Mouse (Mus musculus) heart, embryonic 16.5 days (tissue): Measurements from ENCODE around the gene Dcdc2c. TPM values are rescaled to one million over a fixed set of nuclear protein-coding genes. Genes with fewer than 3 reads are reported as not detected.
A peak's percentile ranks its signal among the peaks of the same experiment; 100 is the strongest.

Experiments used
- ATAC-seq: fragments of 200-750 bp; cut with Nextera tagmentation; replicated peaks from 2 replicates; pipeline ENCODE4 v1.8.0; 2017; ENCODE audit warnings: moderate number of reproducible peaks; ENCODE audit not compliant: insufficient read depth, low FRiP score; ENCODE audit errors: extremely low read depth
- H3K27ac ChIP-seq: fragments of 300-500 bp; sonication (generic); 2 replicates; pipeline ENCODE4 v1.5.1; 2014; ENCODE audit warnings: mild to moderate bottlenecking, low read length, control low read depth, moderate library complexity
- H3K27me3 ChIP-seq: fragments of 300-500 bp; sonication (generic); 2 replicates; pipeline ENCODE4 v1.6.1; 2014; ENCODE audit warnings: low read length, mixed read lengths; ENCODE audit not compliant: control insufficient read depth, insufficient read depth
- H3K36me3 ChIP-seq: fragments of 300-500 bp; sonication (generic); 2 replicates; pipeline ENCODE4 v1.6.1; 2014; ENCODE audit not compliant: control insufficient read depth, insufficient read depth
- H3K4me1 ChIP-seq: fragments of 300-500 bp; sonication (generic); 2 replicates; pipeline ENCODE4 v1.6.1; 2014; ENCODE audit warnings: low read length, mixed read lengths; ENCODE audit not compliant: control insufficient read depth, insufficient read depth
- H3K4me2 ChIP-seq: fragments of 300-500 bp; sonication (generic); 2 replicates; pipeline ENCODE4 v1.6.1; 2014; ENCODE audit warnings: low read depth, mild to moderate bottlenecking, control low read depth, low read length
- H3K4me3 ChIP-seq: fragments of 300-500 bp; sonication (generic); 2 replicates; pipeline ENCODE4 v1.5.1; 2014; ENCODE audit warnings: mild to moderate bottlenecking, control low read depth, low read length
- H3K9ac ChIP-seq: fragments of 300-500 bp; sonication (generic); 2 replicates; pipeline ENCODE4 v1.6.1; 2014; ENCODE audit warnings: low read length, control low read depth
- H3K9me3 ChIP-seq: fragments of 300-500 bp; sonication (generic); replicated peaks from 2 replicates; pipeline ENCODE4 v1.6.1; 2016; ENCODE audit warnings: low read length; ENCODE audit not compliant: control insufficient read depth
- WGBS: fragments of 180-500 bp; shearing (Covaris S2); extraction: QIAGEN DNeasy Blood & Tissue Kit; methylation state at CpG from one replicate; pipeline ENCODE4 v1.1.7; 2014; 5-methylcytosine and 5-hydroxymethylcytosine counted together
- polyA plus RNA-seq: library from polyadenylated mRNA; unstranded; fragments of >200 nt; fragmentation: Nextera tagmentation; extraction: Ambion mirVana; gene quantifications from 2 replicates; pipeline ENCODE4 v1.2.1, GENCODE M21; 2015

Gene Dcdc2c
- polyA plus RNA-seq, 1 experiment from 2014 or later, result 0.09 TPM

DNA sequence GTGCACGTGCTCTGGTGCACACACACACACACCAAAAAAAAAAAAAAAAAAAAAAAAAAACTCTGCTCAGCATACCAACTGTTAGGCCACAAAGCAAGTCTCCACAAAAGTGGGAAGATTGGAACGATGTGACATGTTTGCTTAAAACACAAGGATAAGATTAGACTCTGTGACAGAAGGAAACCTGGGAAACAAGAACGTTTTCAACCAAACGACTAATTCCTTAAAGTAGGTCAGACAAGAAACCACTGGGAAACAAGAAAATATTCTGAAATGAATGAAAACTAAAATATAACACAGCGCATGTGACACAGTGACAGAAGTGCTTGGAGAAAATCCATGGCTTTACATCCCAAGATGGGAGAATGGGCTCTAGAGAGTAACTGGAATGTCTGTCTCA, 57.9 kb downstream of the Dcdc2c start:
- Histone ChIP-seq H3K4me1 (no peaks in the 10 kb centered on the region), H3K4me3 (no peak overlapping the region), H3K27me3 (no peaks in the 10 kb centered on the region), H3K4me2 (no peak overlapping the region), H3K9ac (no peak overlapping the region), H3K36me3 (no peaks in the 10 kb centered on the region), H3K27ac (no peak overlapping the region), H3K9me3 (no peaks in the 10 kb centered on the region)
- 70% methylated on average over 5 of the region's 5 CpGs for WGBS
- no peak for ATAC-seq

DNA sequence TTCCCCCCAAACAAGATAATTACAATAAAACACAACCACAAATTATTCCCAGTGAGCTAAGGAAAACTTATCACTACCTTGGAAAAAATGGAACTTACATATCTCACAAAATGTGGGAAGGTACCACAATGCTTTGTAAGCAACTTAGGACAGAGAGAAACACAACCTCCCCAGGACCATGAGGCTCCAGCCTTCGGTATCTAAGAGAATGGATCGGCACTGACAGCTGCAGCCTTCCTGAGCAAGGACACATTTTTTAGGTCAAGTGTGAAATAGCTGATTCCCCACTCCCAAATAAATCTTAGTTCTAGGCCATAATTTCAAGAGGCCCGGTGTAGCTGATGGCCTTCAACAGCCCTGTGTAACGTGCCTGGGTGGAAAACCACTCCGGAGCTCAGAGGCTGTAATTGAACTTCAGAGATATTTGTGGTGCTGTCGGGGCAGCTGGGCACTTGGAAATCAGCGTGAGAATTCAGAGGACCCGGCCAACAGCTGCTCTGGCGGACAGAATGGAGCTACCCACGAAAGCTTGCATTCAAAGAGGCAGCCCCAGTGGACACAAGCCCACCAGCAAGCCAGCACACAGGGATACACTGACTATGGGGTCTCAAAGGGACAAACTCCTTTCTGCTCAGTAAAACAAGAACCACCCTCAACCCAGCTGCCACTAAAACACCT, 69.6 kb downstream of the Dcdc2c start:
- WGBS, result 57% methylated on average over 10 of the region's 10 CpGs
- no peaks in the 10 kb centered on the region for H3K9me3 ChIP-seq
- H3K4me1 ChIP-seq, result no peaks in the 10 kb centered on the region
- no peak for ATAC-seq
- H3K27me3 ChIP-seq, result no peaks in the 10 kb centered on the region
- no peaks in the 10 kb centered on the region for H3K36me3 ChIP-seq
- no peak overlapping the region for H3K27ac ChIP-seq
- no peak overlapping the region for H3K4me2 ChIP-seq
- H3K9ac ChIP-seq, result no peak overlapping the region
- no peak overlapping the region for H3K4me3 ChIP-seq

DNA sequence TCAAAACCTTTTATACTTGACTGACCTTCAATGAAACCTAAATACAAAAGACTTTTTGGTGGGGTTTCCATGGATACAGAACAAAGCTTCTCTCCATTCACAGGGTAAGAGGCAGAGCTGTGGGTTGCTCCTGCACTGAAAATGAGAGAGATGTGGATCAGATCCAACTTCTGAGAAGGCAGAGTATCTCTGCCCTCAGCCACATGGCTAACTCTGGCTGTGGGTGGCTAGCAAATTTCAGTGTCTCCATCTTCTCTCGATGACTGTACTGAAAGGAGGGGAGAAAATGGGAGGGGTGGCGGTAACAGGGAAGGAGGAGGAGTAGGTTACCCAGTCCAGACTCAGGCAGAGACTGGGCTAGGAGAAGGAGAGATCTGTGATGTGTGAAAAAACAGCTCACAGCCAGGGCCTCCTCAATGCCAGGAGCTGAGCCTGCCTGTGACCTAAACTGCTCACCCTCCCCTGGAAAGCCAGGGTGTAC, 91.2 kb downstream of the Dcdc2c start:
- no peak overlapping the region for H3K4me2 ChIP-seq
- WGBS, result 77% methylated on average over 2 of the region's 2 CpGs
- ATAC-seq, result no peak
- no peaks in the 10 kb centered on the region for H3K4me1 ChIP-seq
- no peak overlapping the region for H3K9ac ChIP-seq
- no peak overlapping the region for H3K27ac ChIP-seq
- H3K4me3 ChIP-seq, result no peak overlapping the region
- H3K36me3 ChIP-seq, result no peaks in the 10 kb centered on the region
- H3K9me3 ChIP-seq, result peaks cover 3% of the 10 kb centered on the region; the same call in 1 of the 2 replicates
- no peaks in the 10 kb centered on the region for H3K27me3 ChIP-seq

DNA sequence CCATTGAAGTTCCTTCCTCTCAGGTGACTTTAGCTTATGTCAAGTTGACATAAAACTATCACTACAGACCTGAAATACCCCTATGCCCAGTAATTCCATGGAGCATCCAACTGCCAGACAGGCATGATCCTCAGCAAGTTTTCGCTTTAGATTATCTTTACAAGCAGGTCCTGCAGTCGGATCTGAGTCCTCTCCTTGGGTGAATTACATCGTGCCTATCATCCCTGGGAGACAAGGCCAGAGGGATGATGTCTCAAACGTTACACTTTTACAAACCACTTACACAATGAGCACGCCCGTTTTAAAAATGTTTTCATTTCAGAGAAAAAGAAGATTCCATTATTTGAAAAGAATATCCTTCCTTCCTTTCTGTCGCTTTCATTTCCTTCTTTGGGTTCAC, 91.7 kb downstream of the Dcdc2c start:
- Histone ChIP-seq H3K4me2 (no peak overlapping the region), H3K36me3 (no peaks in the 10 kb centered on the region), H3K9me3 (peaks cover 3% of the 10 kb centered on the region; the same call in 1 of the 2 replicates), H3K27ac (no peak overlapping the region), H3K27me3 (no peaks in the 10 kb centered on the region), H3K4me1 (no peaks in the 10 kb centered on the region), H3K4me3 (no peak overlapping the region), H3K9ac (no peak overlapping the region)
- ATAC-seq, result no peak
- WGBS, result 67% methylated on average over 7 of the region's 7 CpGs

DNA sequence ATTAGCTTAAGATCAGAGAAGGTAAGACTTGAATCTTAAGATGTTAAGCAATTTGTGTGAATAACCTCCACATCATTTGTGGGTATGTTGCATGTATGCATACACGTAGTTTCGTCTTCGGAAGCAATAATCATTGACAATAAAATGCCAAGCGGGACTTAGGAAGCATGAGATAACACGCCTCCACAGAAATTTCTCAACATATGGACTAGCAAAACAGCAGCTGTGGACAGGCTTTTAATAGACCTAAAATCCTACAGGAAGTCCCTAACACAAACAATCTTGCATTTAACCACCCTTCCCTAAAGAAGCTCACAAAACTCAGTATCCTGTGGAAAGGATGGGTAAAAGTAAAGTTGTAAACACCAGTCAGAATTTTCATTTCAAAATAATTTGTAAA, 93.4 kb downstream of the Dcdc2c start:
- Histone ChIP-seq H3K9ac (no peak overlapping the region), H3K27ac (no peak overlapping the region), H3K4me2 (no peak overlapping the region), H3K4me3 (no peak overlapping the region), H3K4me1 (no peaks in the 10 kb centered on the region), H3K36me3 (no peaks in the 10 kb centered on the region), H3K9me3 (peaks cover 3% of the 10 kb centered on the region; the same call in 1 of the 2 replicates), H3K27me3 (no peaks in the 10 kb centered on the region)
- WGBS, result 90% methylated on average over 5 of the region's 5 CpGs
- no peak for ATAC-seq

DNA sequence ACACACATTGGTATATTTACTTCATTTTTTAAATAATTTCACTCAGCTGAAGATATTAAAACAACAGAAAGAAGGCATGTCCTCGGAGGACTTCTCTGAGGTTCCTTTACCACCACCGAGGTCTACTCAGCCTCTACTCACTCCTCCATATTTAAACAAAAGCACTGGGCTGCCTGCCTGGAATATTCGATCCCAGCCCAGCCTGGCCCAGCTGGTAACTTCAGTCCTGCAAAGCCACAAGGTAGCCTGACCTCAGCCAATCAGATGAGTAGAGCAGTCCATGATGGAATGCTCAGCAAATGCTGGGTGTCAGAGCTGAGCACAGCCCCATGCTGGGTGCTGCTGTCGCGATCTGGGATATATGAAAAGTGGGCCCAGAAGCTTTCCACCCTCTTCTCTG, 115.7 kb downstream of the Dcdc2c start:
- Histone ChIP-seq H3K27me3 (no peaks in the 10 kb centered on the region), H3K9ac (no peak overlapping the region), H3K4me2 (no peak overlapping the region), H3K36me3 (no peaks in the 10 kb centered on the region), H3K27ac (no peak overlapping the region), H3K4me1 (no peaks in the 10 kb centered on the region), H3K9me3 (no peaks in the 10 kb centered on the region), H3K4me3 (no peak overlapping the region)
- no peak for ATAC-seq
- WGBS, result 70% methylated on average over 5 of the region's 5 CpGs

DNA sequence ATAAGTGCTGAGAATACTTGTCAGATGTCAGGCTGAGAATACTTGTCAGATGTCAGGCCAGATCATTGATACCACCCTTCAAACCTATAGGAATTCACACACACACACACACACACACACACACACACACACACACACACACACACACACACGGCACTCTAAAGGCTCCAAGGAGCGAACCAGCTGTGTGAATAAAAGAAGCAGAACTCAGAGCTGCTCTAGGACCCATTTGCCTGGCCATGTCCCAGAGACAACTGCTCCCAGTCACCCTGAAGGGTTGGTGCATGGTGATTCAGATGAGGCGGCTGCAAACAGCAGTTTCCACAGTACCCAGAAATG, 119.5 kb downstream of the Dcdc2c start:
- Histone ChIP-seq H3K27me3 (no peaks in the 10 kb centered on the region), H3K4me3 (no peak overlapping the region), H3K9ac (no peak overlapping the region), H3K4me2 (no peak overlapping the region), H3K36me3 (no peaks in the 10 kb centered on the region), H3K4me1 (no peaks in the 10 kb centered on the region), H3K9me3 (peaks cover 4% of the 10 kb centered on the region; the same call in 1 of the 2 replicates), H3K27ac (no peak overlapping the region)
- WGBS, result 73% methylated on average over 3 of the region's 3 CpGs
- no peak for ATAC-seq

DNA sequence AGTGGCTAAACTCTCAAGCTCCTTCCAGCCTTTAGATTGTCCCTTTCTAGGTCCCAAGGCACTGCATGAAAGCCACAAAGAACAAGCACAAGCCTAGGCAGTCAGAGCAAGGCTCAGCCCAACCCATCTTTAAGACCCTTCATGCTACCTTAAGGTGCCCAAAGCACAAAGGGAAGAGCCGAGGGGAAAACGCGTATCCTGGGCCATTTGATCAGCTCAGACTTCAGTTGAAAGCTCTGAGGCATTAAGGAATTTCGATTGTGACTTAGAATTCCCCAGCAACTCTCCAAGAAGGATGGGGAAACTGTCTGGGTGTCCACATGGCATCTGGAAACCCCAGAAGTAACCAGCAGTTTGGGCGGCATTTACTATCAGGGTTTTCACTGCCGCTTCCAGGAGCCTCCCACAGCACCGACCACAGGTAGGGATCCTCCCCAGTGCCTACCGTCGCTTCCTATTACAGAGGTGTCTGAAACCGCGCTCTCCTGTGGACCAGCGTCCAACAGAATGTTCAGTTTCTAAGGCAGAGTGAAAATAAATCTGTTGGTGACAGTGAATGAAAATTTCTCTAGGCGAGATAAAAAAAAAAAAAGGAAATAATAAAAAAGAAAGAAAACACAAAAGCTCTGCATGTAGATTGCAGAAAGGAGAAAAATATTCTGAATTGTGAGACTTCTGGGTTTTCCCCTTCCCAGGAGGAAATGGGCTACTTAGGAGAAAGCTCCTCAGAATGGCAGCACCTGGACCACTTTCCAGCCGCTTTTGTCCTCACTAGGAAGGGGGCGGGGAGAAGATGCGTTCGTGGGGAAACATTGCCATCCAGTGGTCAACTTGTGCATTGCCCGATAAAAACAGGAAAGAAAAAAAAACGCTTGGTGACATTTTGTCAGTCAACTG, 120.1 kb downstream of the Dcdc2c start:
- WGBS, result 13% methylated on average over 19 of the region's 19 CpGs
- H3K4me1 ChIP-seq, result no peaks in the 10 kb centered on the region
- ATAC-seq, result no peak
- peak overlapping the region; percentile 60 for H3K4me2 ChIP-seq
- peak overlapping the region; percentile 32 for H3K4me3 ChIP-seq
- peaks cover 4% of the 10 kb centered on the region; the same call in 1 of the 2 replicates for H3K9me3 ChIP-seq
- no peak overlapping the region for H3K27ac ChIP-seq
- H3K9ac ChIP-seq, result no peak overlapping the region
- H3K27me3 ChIP-seq, result no peaks in the 10 kb centered on the region
- H3K36me3 ChIP-seq, result no peaks in the 10 kb centered on the region

DNA sequence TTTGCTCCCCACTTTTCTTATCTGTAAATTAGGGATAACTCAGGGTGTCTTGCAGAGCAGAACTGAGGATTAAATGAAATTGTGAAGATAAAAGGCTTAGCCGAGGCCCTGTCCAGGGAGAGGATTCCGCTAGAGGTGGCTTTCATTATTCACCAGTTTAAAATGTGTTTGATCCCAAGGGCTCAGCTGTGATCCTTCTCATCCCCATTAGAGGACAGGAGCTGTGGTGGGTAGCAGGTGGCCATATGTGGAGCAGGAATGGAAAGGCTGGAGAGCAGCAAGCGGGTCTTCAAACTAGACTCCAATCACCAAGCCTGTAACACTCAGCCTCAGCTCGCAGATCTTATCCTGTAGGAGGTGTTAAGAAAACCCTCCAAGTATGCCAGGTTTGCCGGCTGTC, 122.3 kb downstream of the Dcdc2c start:
- ATAC-seq, result no peak
- no peak overlapping the region for H3K9ac ChIP-seq
- H3K4me3 ChIP-seq, result no peak overlapping the region
- H3K27me3 ChIP-seq, result no peaks in the 10 kb centered on the region
- H3K9me3 ChIP-seq, result peaks cover 4% of the 10 kb centered on the region; the same call in 1 of the 2 replicates
- no peaks in the 10 kb centered on the region for H3K4me1 ChIP-seq
- 88% methylated on average over 5 of the region's 5 CpGs for WGBS
- no peak overlapping the region for H3K4me2 ChIP-seq
- no peak overlapping the region for H3K27ac ChIP-seq
- no peaks in the 10 kb centered on the region for H3K36me3 ChIP-seq
